Mouse (Mus musculus) kidney, adult 8-10 months (tissue): Measurements from ENCODE around the gene Pkmyt1.

Experiments
- DNase-seq, 2 experiments: peaks; one replicate each; pipeline ENCODE4 v3.0.0; 2022

Pkmyt1 gene

GRCm38 (mm10) chr17:23722376-23723125 is 3.6 kb upstream of the Pkmyt1 start, which contains the start of gene 1520401A03Rik:
1520401A03Rik (minus strand) TSS chr17:23722783.
- no peak for DNase-seq

- DNase-seq, result no peak
Measured at GRCm38 (mm10) chr17:23725477-23725876, 659 bp upstream of the Pkmyt1 start.

GRCm38 (mm10) chr17:23726758-23727142 is 614 bp downstream of the Pkmyt1 start:
- DNase-seq, result peak; percentile 44 to 54

GRCm38 (mm10) chr17:23730441-23730840 is 4.3 kb downstream of the Pkmyt1 start:
- no peak for DNase-seq

- no peak for DNase-seq
Measured at GRCm38 (mm10) chr17:23734341-23734740, 8.2 kb downstream of the Pkmyt1 start.

GRCm38 (mm10) chr17:23737493-23738445 is 11.6 kb downstream of the Pkmyt1 start:
- no peak for DNase-seq

- no peak for DNase-seq
Measured at GRCm38 (mm10) chr17:23738836-23739201, 12.7 kb downstream of the Pkmyt1 start.

GRCm38 (mm10) chr17:23739202-23740135 is 13.3 kb downstream of the Pkmyt1 start:
- no peak for DNase-seq

GRCm38 (mm10) chr17:23740136-23740584 is 14.0 kb downstream of the Pkmyt1 start:
- peak; percentile 84 to 85 for DNase-seq

GRCm38 (mm10) chr17:23740598-23741021 is 14.5 kb downstream of the Pkmyt1 start, which contains the start of gene Paqr4:
Paqr4 (minus strand) TSS chr17:23740867.
- DNase-seq, result no peak

GRCm38 (mm10) chr17:23741359-23742209 is 15.4 kb downstream of the Pkmyt1 start:
- DNase-seq, result no peak

- no peak for DNase-seq
Measured at GRCm38 (mm10) chr17:23742210-23742793, 16.2 kb downstream of the Pkmyt1 start.

GRCm38 (mm10) chr17:23742941-23743340 is 16.8 kb downstream of the Pkmyt1 start:
- no peak for DNase-seq

GRCm38 (mm10) chr17:23744076-23744475 is 17.9 kb downstream of the Pkmyt1 start:
- DNase-seq, result no peak

GRCm38 (mm10) chr17:23744651-23745050 is 18.5 kb downstream of the Pkmyt1 start:
- no peak for DNase-seq

- no peak for DNase-seq
Measured at GRCm38 (mm10) chr17:23745301-23746251, 19.4 kb downstream of the Pkmyt1 start, which contains the start of gene Kremen2. Kremen2 (minus strand) TSS chr17:23745833.

GRCm38 (mm10) chr17:23746311-23746710 is 20.2 kb downstream of the Pkmyt1 start:
- DNase-seq, result no peak

GRCm38 (mm10) chr17:23746767-23747166 is 20.6 kb downstream of the Pkmyt1 start:
- DNase-seq, result no peak

- no peak for DNase-seq
Measured at GRCm38 (mm10) chr17:23747471-23747870, 21.3 kb downstream of the Pkmyt1 start.

- DNase-seq, result no peak
Measured at GRCm38 (mm10) chr17:23748026-23748425, 21.9 kb downstream of the Pkmyt1 start.
